Mouse (Mus musculus) neutrophil, adult 5-6 weeks (primary cell): ENCODE results near the gene Olfr1445. TPM values are rescaled to one million over a fixed set of nuclear protein-coding genes. Genes with fewer than 3 reads are reported as not detected.

ENCODE experiments used
- ATAC-seq: fragments of 151-379, 151-347 bp; 2 replicates; pipeline ENCODE4 v1.8.0; 2017; ENCODE audit warnings: mild to moderate bottlenecking, moderate TSS enrichment; ENCODE audit not compliant: insufficient number of reproducible peaks, poor library complexity, low FRiP score, severe bottlenecking; ENCODE audit errors: extremely low read depth
- total RNA-seq: library from RNA; stranded (forward); fragments of 200-1000 nt; gene quantifications from 2 replicates; pipeline ENCODE4 v1.2.3, GENCODE M21; 2017

Olfr1445 gene
- total RNA-seq = not detected in 2 replicates

- ATAC-seq = no peak
These were observed at the start of gene Olfr1445 for GRCm38 (mm10) chr19:12883555-12883954. Olfr1445 (plus strand) TSS chr19:12883855.

GRCm38 (mm10) chr19:12838507-12838906 lies 45.1 kb upstream of the Olfr1445 start:
- no peak for ATAC-seq

GRCm38 (mm10) chr19:12846382-12846781 lies 37.3 kb upstream of the Olfr1445 start, which contains the start of gene Gm5244:
Gm5244 (plus strand) TSS chr19:12846682.
- no peak for ATAC-seq

- no peak for ATAC-seq
These were observed 26.7 kb upstream of the Olfr1445 start, which contains the start of gene Olfr1444 for GRCm38 (mm10) chr19:12856983-12857382. Olfr1444 (plus strand) TSS chr19:12857283.

- no peak for ATAC-seq
These were observed 9.8 kb downstream of the Olfr1445 start, which contains the start of gene Olfr1446 for GRCm38 (mm10) chr19:12893424-12893823. Olfr1446 (minus strand) TSS chr19:12893524.

- ATAC-seq = no peak
These were observed 20.0 kb downstream of the Olfr1445 start, which contains the start of gene Olfr1447 for GRCm38 (mm10) chr19:12903643-12904042. Olfr1447 (minus strand) TSS chr19:12903743.

- no peak for ATAC-seq
These were observed 40.7 kb downstream of the Olfr1445 start, which contains the start of gene Olfr1448 for GRCm38 (mm10) chr19:12924319-12924718. Olfr1448 (minus strand) TSS chr19:12924419.

GRCm38 (mm10) chr19:12930540-12930939 lies 46.9 kb downstream of the Olfr1445 start, which contains the start of gene Olfr1449:
Olfr1449 (plus strand) TSS chr19:12930840.
- no peak for ATAC-seq

Other genes with a start within 250 kb of the Olfr1445 start
- gene Olfr1442, start 213.4 kb upstream of the Olfr1445 start, total RNA-seq = not detected in 2 replicates
- not detected in 2 replicates for gene Olfr1443, start 205.7 kb upstream of the Olfr1445 start, total RNA-seq
- gene Keg1, start 188.1 kb upstream of the Olfr1445 start, total RNA-seq = not detected in 2 replicates
- 1.4 and 2.2 TPM in 2 replicates for gene Cntf, start 118.2 kb upstream of the Olfr1445 start, total RNA-seq
- 74.2 and 77.0 TPM in 2 replicates for gene Zfp91, start 87.7 kb upstream of the Olfr1445 start, total RNA-seq
- 49.7 and 54.9 TPM in 2 replicates for gene Lpxn, start 87.7 kb upstream of the Olfr1445 start, total RNA-seq
- gene Gm5244, start 37.2 kb upstream of the Olfr1445 start, total RNA-seq = 1.5 and 1.9 TPM in 2 replicates
- gene Olfr1444, start 26.6 kb upstream of the Olfr1445 start, total RNA-seq = 0.61 TPM in 1 of 2 replicates, not detected in the other
- gene Olfr1446, start 9.7 kb downstream of the Olfr1445 start, total RNA-seq = not detected in 2 replicates
- not detected in 2 replicates for gene Olfr1447, start 19.9 kb downstream of the Olfr1445 start, total RNA-seq
- not detected in 2 replicates for gene Olfr1448, start 40.6 kb downstream of the Olfr1445 start, total RNA-seq
- gene Olfr1449, start 47.0 kb downstream of the Olfr1445 start, total RNA-seq = 0.81 TPM in 1 of 2 replicates, not detected in the other
- gene Olfr1450, start 66.4 kb downstream of the Olfr1445 start, total RNA-seq = 0.49 TPM in 1 of 2 replicates, not detected in the other
- gene Olfr1451, start 111.2 kb downstream of the Olfr1445 start, total RNA-seq = not detected in 2 replicates
- not detected in 2 replicates for gene Olfr1453, start 144.5 kb downstream of the Olfr1445 start, total RNA-seq
- gene Olfr1454, start 176.8 kb downstream of the Olfr1445 start, total RNA-seq = not detected in 2 replicates
- not detected in 2 replicates for gene Olfr1457, start 214.0 kb downstream of the Olfr1445 start, total RNA-seq
- not detected in 2 replicates for gene Olfr1458, start 222.9 kb downstream of the Olfr1445 start, total RNA-seq